Mouse (Mus musculus) neural tube, embryonic 14.5 days (tissue): Measurements from ENCODE around the gene Rwdd1. TPM values are rescaled to one million over a fixed set of nuclear protein-coding genes. Genes with fewer than 3 reads are reported as not detected.

ENCODE experiments used
- polyA plus RNA-seq: library from polyadenylated mRNA; unstranded; fragments of >200 nt; fragmentation: Nextera tagmentation; extraction: Ambion mirVana; gene quantifications from 2 replicates; pipeline ENCODE4 v1.2.1, GENCODE M21; 2014

Gene Rwdd1
- polyA plus RNA-seq, 1 experiment from 2014 or later = 149 TPM

Other genes with a start within 250 kb of the Rwdd1 start
- not detected in 2 replicates for gene Sult3a2, start 232.9 kb downstream of the Rwdd1 start, polyA plus RNA-seq
- not detected in 2 replicates for gene Sult3a1, start 161.9 kb downstream of the Rwdd1 start, polyA plus RNA-seq
- 1.1 and 1.7 TPM in 2 replicates for gene Rsph4a, start 114.5 kb downstream of the Rwdd1 start, polyA plus RNA-seq
- gene Zup1, start 68.4 kb downstream of the Rwdd1 start, polyA plus RNA-seq = 24.3 and 25.8 TPM in 2 replicates
- 0.63 TPM in 1 of 2 replicates, not detected in the other for gene Trappc3l, start 18.0 kb upstream of the Rwdd1 start, polyA plus RNA-seq
- not detected in 2 replicates for gene Calhm4, start 24.7 kb upstream of the Rwdd1 start, polyA plus RNA-seq
- 0.71 and 1.1 TPM in 2 replicates for gene Calhm5, start 76.9 kb upstream of the Rwdd1 start, polyA plus RNA-seq
- gene Calhm6, start 108.4 kb upstream of the Rwdd1 start, polyA plus RNA-seq = 0.66 and 0.75 TPM in 2 replicates
- 4.0 and 10.0 TPM in 2 replicates for gene Dse, start 188.1 kb upstream of the Rwdd1 start, polyA plus RNA-seq